Mouse (Mus musculus) heart, embryonic 10.5 days (tissue): ENCODE results near the gene Olfr812. TPM values are rescaled to one million over a fixed set of nuclear protein-coding genes. Genes with fewer than 3 reads are reported as not detected.
"Not testable (repeated sequence)": the region's sequence is repeated elsewhere in the genome, so short reads cannot be mapped to it uniquely, and the experiment has no call there.

Source experiments
- DNase-seq: peaks from one replicate; pipeline ENCODE4 v3.0.0-alpha.2; 2017; ENCODE audit warnings: low spot score
- H3K27ac ChIP-seq: fragments of 300-500 bp; sonication (generic); 2 replicates; pipeline ENCODE4 v1.5.1; 2016; ENCODE audit warnings: mild to moderate bottlenecking
- H3K27me3 ChIP-seq: fragments of 300-500 bp; sonication (generic); 2 replicates; pipeline ENCODE4 v1.6.1; 2016; ENCODE audit warnings: mild to moderate bottlenecking; ENCODE audit not compliant: poor library complexity, insufficient read depth, severe bottlenecking
- H3K36me3 ChIP-seq: fragments of 300-500 bp; sonication (generic); 2 replicates; pipeline ENCODE4 v1.6.1; 2016; ENCODE audit warnings: mild to moderate bottlenecking, moderate library complexity
- H3K4me1 ChIP-seq: fragments of 300-500 bp; sonication (generic); 2 replicates; pipeline ENCODE4 v1.6.1; 2016; ENCODE audit warnings: mild to moderate bottlenecking
- H3K4me3 ChIP-seq: fragments of 300-500 bp; sonication (generic); 2 replicates; pipeline ENCODE4 v1.5.1; 2016; ENCODE audit warnings: mild to moderate bottlenecking, moderate library complexity
- H3K9me3 ChIP-seq: fragments of 300-500 bp; sonication (generic); 2 replicates; pipeline ENCODE4 v1.6.1; 2016; ENCODE audit warnings: mild to moderate bottlenecking, moderate library complexity
- WGBS: fragments of 180-500 bp; shearing (Covaris S2); methylation state at CpG from one replicate; pipeline ENCODE4 v1.1.7; 2016; 5-methylcytosine and 5-hydroxymethylcytosine counted together
- polyA plus RNA-seq: library from polyadenylated mRNA; unstranded; fragments of >200 nt; fragmentation: Nextera tagmentation; extraction: Ambion mirVana; gene quantifications from 2 replicates; pipeline ENCODE4 v1.2.1, GENCODE M21; 2016

Gene Olfr812
- not detected in 2 replicates for polyA plus RNA-seq

DNA sequence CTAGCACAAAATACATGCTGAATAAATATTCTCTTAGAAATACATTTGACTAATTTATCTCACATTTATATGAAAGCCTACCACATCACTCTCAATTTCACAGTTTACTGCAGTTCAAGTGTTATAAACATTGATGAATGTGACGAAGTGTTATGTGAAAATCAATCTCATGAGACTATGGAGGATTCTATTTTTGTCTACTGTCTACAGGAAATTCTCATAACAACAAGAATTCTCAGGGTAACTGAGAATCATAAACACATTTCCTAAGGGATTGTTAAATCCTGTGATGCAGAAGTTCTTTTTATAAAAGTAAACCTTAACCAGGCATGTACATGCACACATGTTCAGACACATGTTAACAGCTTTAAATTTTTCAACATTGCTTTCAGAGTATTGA is at the start of gene Olfr812:
Olfr812 (minus strand) TSS at position 101 of the 400 bp plus-strand sequence.
- Histone ChIP-seq H3K27me3 (no peaks in the 10 kb centered on the region), H3K9me3 (no peaks in the 10 kb centered on the region), H3K4me3 (no peak within 1 kb of the TSS), H3K4me1 (no peaks in the 10 kb centered on the region), H3K36me3 (no peaks in the 10 kb centered on the region), H3K27ac (no peak within 1 kb of the TSS)
- 78% methylated on average over 1 of the region's 1 CpGs for WGBS
- no peak for DNase-seq

DNA sequence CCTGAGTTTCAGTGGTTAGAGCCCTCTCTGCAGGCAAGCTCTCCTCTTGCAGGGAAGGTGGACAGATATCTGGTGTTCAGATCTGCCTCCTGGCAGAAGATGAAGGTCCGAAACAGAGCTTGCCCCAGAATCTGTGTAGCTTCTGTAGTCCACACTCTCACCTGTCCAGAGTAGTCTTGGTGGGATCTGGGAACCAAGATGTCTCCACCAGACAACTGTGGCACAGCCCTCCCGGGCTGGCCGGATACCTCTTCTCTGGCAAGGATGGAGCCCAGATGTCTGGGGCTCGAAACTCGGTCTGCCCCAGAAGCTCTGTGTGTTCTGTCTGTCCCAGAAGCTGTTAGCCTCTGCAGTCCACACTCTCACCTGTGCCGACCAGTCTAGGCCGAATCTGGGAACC is 40.0 kb upstream of the Olfr812 start:
- Histone ChIP-seq H3K4me1 (no peaks in the 10 kb centered on the region), H3K27ac (no peak overlapping the region), H3K9me3 (peaks cover 4% of the 10 kb centered on the region; the same call in 1 of the 2 replicates), H3K27me3 (no peaks in the 10 kb centered on the region), H3K4me3 (no peak overlapping the region), H3K36me3 (no peaks in the 10 kb centered on the region)
- DNase-seq: no peak
- WGBS: 89% methylated on average over 7 of the region's 7 CpGs

DNA sequence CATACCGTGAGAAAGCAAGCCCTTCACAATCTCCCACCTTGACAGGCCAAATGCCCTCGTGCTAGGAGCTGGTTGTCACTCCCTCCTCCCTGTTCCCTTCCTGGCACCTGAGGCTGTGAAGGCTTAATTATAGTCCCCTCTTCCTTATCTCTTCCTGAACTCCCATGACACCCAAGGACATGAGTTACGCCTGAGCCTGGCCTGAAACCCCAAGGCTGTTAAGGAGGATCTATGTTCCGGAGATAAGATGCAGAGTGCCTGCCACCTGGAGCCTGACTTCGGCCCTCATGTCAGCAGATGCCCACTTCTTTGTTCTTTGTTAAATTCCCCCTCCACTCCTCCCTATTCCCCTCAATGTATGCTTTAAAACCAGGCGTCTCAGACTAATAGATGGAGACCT is 39.6 kb upstream of the Olfr812 start:
- WGBS: 51% methylated on average over 6 of the region's 6 CpGs
- not testable (repeated sequence) for H3K36me3 ChIP-seq, H3K4me3 ChIP-seq

DNA sequence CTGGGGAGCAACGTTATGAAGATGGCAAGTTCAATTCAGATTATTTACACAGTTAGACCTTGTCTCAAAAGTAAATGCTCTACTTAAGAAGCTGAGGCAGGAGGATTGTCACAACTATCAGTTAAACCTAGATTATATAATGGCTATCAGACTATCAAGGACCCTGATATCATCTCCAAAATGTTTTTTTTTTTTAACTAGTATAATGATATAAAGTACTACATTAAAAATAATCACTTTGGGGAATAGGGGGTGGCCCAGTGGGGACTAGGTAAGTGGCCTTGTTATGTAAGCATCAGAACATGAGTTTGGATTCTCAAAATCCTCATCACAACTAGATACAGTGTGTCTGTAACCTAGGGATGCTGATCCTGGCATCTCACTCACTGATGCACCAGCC is 33.9 kb upstream of the Olfr812 start, which contains the start of gene Olfr814:
Olfr814 (minus strand) TSS at position 101 of the 400 bp plus-strand sequence.
- H3K27me3 ChIP-seq, DNase-seq, H3K36me3 ChIP-seq, H3K4me3 ChIP-seq, H3K4me1 ChIP-seq, H3K27ac ChIP-seq, H3K9me3 ChIP-seq: not testable (repeated sequence)
- WGBS: 70% methylated on average over 1 of the region's 1 CpGs

More for the DNA sequence above, 39.6 kb upstream of the Olfr812 start:
- H3K9me3 ChIP-seq, DNase-seq, H3K27ac ChIP-seq, H3K27me3 ChIP-seq, H3K4me1 ChIP-seq: not testable (repeated sequence)

DNA sequence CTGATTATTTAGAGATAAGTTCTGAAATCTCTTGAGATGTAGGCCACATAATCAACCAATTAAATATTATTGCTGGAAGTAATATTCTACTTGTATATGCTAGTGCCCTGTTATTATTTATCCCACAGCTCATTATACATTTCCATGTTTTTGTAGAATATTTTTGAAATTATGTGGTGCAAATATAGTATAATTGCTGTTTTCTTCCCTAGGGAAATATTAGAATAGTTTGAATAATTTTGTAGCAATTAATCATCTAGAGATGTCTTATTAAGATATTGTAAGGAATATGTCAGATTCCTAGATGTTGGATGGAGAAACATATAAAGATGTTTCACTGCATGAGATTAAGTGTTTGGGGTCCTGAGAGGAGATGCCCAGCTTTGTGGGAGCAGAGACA is 9.2 kb upstream of the Olfr812 start, which contains the start of gene Olfr813:
Olfr813 (plus strand) TSS at position 301 of the 400 bp plus-strand sequence.
- Histone ChIP-seq H3K4me3 (no peak within 1 kb of the TSS), H3K27me3 (no peaks in the 10 kb centered on the region), H3K4me1 (no peaks in the 10 kb centered on the region), H3K27ac (no peak within 1 kb of the TSS), H3K36me3 (no peaks in the 10 kb centered on the region), H3K9me3 (no peaks in the 10 kb centered on the region)
- DNase-seq: no peak

DNA sequence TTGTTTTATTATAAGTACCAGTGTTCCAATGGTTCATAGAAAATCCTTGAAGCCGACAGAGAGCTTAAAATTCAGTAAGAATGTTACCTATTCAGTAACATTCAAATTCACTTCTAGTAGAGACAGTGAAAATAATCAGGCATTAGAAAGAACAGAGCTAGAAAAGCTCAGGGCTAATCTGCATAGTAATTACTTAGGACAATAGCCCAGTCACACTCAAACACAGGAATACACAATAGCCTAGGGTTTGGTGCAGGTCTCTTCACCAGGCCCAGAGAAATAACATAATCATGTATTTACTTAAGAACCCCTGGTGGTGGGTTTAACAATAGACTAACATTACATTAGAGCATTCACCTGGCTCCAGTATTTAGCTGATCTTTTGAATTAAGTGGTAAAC is 1.4 kb upstream of the Olfr812 start:
- Histone ChIP-seq H3K27ac (no peak overlapping the region), H3K27me3 (no peaks in the 10 kb centered on the region), H3K9me3 (no peaks in the 10 kb centered on the region), H3K36me3 (no peaks in the 10 kb centered on the region), H3K4me1 (no peaks in the 10 kb centered on the region), H3K4me3 (no peak overlapping the region)
- DNase-seq: no peak
- 70% methylated on average over 1 of the region's 1 CpGs for WGBS

DNA sequence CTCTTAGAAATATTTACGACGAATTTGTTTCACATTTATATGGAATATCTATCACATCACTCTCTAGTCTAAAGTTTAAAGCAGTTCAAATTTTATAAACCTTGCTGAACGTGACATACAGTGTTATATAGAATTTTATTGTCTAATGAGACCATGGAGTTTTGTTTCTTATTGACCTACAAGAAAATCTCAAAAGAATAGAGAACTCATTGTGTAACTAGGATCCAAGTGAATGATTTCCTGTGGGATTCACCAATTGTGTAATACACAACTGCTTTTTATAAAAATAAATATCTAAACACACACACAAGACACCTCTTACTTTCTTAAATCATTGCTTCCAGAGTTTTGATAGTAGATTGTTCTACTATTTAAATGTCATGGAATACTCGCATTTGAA is 41.6 kb downstream of the Olfr812 start, which contains the start of gene Olfr811:
Olfr811 (minus strand) TSS at position 101 of the 400 bp plus-strand sequence.
- Histone ChIP-seq H3K27ac (no peak within 1 kb of the TSS), H3K27me3 (no peaks in the 10 kb centered on the region), H3K4me1 (no peaks in the 10 kb centered on the region), H3K36me3 (no peaks in the 10 kb centered on the region), H3K4me3 (no peak within 1 kb of the TSS), H3K9me3 (no peaks in the 10 kb centered on the region)
- 78% methylated on average over 4 of the region's 4 CpGs for WGBS
- DNase-seq: no peak

DNA sequence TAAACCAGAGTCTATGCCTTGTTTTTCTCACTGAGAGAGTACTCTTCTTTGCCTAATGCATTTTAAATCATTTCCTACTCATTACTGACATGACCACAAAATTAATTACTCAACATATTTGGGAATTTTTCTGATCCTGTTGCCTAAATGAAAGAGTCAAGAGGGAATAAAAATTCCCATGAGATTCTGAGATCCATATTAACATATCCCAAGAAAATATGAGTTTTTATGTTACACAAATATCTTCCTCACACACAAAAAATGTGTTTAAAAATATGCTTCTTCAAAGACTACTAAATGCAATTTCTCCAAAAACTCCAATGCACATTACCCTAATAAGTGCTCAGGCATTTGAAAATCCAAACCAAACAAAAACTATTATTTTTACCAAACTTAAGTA is 51.1 kb downstream of the Olfr812 start, which contains the start of gene Olfr810:
Olfr810 (minus strand) TSS at position 101 of the 400 bp plus-strand sequence.
- Histone ChIP-seq H3K36me3 (no peaks in the 10 kb centered on the region), H3K27me3 (no peaks in the 10 kb centered on the region), H3K9me3 (no peaks in the 10 kb centered on the region), H3K27ac (no peak within 1 kb of the TSS), H3K4me1 (no peaks in the 10 kb centered on the region), H3K4me3 (no peak within 1 kb of the TSS)
- DNase-seq: no peak

Other genes starting within 250 kb of the Olfr812 start
- gene Olfr796, start 233.5 kb downstream of the Olfr812 start, polyA plus RNA-seq: not detected in 2 replicates
- gene Olfr798, start 218.2 kb downstream of the Olfr812 start, polyA plus RNA-seq: not detected in 2 replicates
- gene Olfr799, start 208.6 kb downstream of the Olfr812 start, polyA plus RNA-seq: not detected in 2 replicates
- not detected in 2 replicates for gene Olfr800, start 188.4 kb downstream of the Olfr812 start, polyA plus RNA-seq
- gene Olfr801, start 172.2 kb downstream of the Olfr812 start, polyA plus RNA-seq: not detected in 2 replicates
- gene Olfr802, start 157.9 kb downstream of the Olfr812 start, polyA plus RNA-seq: not detected in 2 replicates
- gene Olfr803, start 151.8 kb downstream of the Olfr812 start, polyA plus RNA-seq: not detected in 2 replicates
- not detected in 2 replicates for gene Olfr804, start 142.9 kb downstream of the Olfr812 start, polyA plus RNA-seq
- gene Olfr805, start 116.7 kb downstream of the Olfr812 start, polyA plus RNA-seq: not detected in 2 replicates
- gene Olfr806, start 104.2 kb downstream of the Olfr812 start, polyA plus RNA-seq: not detected in 2 replicates
- gene Olfr807, start 88.3 kb downstream of the Olfr812 start, polyA plus RNA-seq: not detected in 2 replicates
- gene Olfr808, start 80.6 kb downstream of the Olfr812 start, polyA plus RNA-seq: not detected in 2 replicates
- gene Olfr809, start 71.5 kb downstream of the Olfr812 start, polyA plus RNA-seq: not detected in 2 replicates
- not detected in 2 replicates for gene Olfr810, start 51.2 kb downstream of the Olfr812 start, polyA plus RNA-seq
- not detected in 2 replicates for gene Olfr811, start 41.7 kb downstream of the Olfr812 start, polyA plus RNA-seq
- not detected in 2 replicates for gene Olfr813, start 9.3 kb upstream of the Olfr812 start, polyA plus RNA-seq
- gene Olfr814, start 33.8 kb upstream of the Olfr812 start, polyA plus RNA-seq: not detected in 2 replicates
- gene Olfr815, start 59.8 kb upstream of the Olfr812 start, polyA plus RNA-seq: not detected in 2 replicates
- not detected in 2 replicates for gene Olfr816, start 69.5 kb upstream of the Olfr812 start, polyA plus RNA-seq
- gene Olfr818, start 103.0 kb upstream of the Olfr812 start, polyA plus RNA-seq: not detected in 2 replicates
- gene Olfr819, start 121.2 kb upstream of the Olfr812 start, polyA plus RNA-seq: not detected in 2 replicates
- not detected in 2 replicates for gene Olfr247, start 130.0 kb upstream of the Olfr812 start, polyA plus RNA-seq
- gene Gm10310, start 139.0 kb upstream of the Olfr812 start, polyA plus RNA-seq: not detected in 2 replicates
- not detected in 2 replicates for gene Olfr820, start 166.5 kb upstream of the Olfr812 start, polyA plus RNA-seq
- gene Olfr821, start 184.3 kb upstream of the Olfr812 start, polyA plus RNA-seq: not detected in 2 replicates
- not detected in 2 replicates for gene Olfr822, start 225.1 kb upstream of the Olfr812 start, polyA plus RNA-seq